Mouse (Mus musculus): Measurements from ENCODE around the gene Sox15.
"Not testable (repeated sequence)": the region's sequence is repeated elsewhere in the genome, so short reads cannot be mapped to it uniquely, and the experiment has no call there.

Gene Sox15

DNA sequence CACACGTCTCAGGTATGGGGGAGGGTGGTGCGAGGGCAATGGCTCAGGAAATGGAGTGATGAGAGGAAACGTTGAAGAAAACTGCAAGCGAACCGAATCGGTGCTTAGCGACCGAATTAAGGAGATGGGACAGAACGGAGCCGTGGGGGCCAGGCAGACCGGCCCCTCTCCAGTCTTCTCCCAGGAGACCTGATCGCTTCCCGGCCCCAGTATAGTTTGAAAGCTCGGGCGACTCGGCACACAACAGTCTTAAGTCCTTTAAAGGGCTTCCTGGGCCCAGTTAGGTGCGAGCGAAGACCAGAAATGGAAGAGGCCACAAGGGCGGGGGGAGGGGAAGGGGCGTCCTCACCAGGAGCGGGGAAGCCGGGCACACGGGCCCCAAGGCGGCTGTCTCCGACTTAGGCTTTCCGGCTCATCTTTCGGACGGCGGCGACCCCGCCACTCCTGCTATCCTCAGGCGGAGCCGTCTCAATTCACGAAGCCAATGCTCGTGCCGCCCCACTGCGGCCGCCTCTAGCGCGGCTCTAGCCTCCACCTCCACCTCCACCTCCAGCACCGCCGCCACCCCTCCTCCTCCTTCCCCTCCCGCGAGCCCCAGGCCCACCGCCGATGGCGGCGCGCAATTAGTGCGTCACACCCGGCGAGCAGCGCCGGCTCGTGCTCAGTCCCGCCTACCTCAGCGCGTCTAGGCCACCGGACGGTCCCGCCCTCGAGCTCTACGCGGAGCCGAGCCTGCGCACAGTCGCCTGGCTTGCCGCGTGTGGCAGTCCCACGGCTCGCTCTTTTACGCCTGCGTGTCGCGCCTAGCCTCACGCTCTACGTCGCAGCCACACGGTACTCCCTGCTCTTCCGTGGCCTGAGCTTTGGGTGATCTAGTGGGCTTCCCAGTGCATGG lies 26.4 kb downstream of the Sox15 start, which contains the start of gene Senp3:
Gene Senp3, minus strand, starts transcription at position 771 of the 895 bp plus-strand sequence.
- DNase-seq, result peak; percentile 99

DNA sequence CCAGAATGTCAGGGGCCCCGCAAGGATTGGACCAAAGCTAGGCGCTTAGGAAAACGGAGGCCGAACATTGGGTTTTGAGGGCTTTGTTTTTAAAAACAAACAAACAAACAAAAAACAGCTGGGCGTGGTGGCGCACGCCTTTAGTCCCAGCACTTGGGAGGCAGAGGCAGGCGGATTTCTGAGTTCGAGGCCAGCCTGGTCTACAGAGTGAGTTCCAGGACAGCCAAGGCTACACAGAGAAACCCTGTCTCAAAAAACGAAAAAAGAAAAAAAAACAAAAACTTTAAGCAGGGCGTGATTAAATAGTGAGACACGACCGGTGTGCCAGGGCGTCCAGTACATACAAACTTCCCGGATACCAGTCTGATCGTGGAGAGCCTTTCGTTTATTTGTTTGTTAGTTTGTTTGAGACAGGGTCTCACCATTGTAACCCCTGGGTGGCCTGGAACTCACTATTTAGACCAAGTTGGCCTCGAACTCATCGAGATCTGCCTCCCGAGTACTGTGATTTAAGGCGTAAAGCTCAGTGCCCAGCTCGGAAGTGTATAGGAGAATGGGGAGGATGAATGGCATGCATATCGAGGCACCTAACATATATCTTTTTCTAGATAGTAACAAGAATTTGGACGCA lies 27.2 kb downstream of the Sox15 start:
- no peak for DNase-seq

DNA sequence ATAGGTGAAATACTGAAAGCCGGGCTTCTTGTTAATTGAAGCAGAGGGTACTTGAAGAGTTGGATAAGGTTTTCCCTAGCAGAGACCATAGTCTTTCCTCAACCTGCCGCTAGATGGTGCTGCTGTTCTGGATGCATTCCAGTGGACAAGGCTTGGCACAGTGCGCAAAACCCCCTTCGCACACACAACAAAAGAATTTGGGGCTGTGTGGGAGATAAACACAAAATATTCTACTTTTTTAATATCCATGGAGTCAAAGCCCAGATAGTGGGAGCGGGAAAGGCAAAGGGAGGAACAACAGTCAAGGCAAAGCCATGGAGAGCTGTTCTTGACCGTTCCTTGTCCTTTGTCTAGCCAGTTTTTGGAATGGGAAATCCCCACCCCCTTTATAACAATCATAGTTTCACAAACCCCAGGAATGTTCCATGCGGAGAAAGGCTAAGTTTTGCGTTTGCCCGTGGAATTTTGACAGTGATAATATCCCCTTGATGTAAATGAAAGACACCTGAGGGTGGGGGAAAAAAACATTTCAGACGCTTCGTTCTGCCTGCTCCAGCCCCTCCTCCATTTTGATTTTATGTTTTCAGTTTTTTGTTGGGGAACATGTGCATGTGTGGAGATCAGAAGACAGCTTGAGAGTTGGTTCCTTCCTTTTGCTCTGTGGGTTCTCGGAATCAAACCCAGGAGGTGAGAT lies 27.9 kb downstream of the Sox15 start:
- peak; percentile 95 for DNase-seq

DNA sequence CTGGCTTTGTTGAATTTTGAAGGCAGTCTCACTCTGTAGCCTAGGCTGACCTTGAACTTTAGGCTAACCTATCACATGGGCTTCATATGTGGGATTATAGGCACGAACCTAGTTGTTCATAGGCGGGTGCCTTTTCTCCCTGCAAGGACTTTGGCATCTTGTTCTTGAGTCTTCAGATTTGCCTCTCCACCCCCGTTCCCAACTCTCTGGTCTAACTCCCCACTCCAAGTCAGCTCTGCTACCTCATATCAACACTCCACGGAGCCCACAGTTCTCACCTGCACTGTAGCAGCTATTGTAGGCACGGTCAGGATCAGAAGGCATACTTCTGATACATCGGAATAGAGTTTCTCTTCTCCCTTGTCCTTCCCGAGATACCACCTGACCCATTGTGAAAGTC lies 28.5 kb downstream of the Sox15 start:
- DNase-seq, result no peak

DNA sequence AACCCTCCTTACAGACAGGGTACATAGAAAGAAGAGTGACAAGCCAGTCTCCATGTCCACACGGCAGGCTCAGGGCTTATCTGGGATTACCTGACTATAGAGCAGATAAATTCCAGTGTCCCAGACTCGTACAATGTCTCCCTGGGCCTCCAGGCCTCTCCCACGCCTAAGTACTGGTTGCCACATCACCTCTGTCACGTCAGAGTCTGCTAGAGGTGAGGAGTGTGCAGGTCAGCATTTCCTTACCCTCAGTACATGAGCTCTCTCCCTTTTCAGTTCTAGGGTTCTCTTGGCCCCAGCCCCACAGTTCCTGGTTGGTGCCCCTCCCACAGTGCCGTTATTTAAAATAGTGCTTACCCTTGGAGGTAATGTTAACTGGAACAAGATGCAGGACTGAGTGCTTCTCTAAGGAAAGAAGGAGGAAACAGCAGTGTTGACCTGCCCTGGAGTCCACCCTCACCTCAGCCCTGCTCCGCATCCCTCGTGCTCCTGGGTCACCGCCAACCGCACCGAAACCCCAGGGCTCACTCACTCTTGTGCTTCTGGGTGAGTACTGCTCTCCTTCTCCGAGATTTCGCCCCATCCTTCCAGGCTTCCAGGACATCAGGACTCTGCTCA lies 29.1 kb downstream of the Sox15 start:
- DNase-seq, result no peak

DNA sequence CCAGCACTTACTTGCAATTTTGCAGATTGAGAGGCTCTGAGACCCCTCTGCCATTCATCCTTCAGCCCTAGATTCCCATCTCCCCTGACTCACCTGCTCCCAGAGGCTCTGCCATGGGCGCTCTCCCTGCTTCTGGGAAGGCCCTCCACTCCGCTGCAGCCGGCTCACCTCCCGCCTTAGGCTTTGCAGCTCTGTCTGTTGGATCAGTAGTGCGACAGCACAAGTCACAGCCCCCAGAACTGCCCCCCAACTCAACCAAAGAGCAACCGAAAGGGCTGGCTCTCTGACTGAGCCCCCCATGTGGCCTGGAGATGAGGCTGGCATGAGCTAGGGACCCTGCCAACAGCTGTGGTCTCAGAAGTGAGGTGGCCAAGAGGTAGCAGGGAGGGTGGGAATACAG lies 29.8 kb downstream of the Sox15 start:
- DNase-seq, result no peak

DNA sequence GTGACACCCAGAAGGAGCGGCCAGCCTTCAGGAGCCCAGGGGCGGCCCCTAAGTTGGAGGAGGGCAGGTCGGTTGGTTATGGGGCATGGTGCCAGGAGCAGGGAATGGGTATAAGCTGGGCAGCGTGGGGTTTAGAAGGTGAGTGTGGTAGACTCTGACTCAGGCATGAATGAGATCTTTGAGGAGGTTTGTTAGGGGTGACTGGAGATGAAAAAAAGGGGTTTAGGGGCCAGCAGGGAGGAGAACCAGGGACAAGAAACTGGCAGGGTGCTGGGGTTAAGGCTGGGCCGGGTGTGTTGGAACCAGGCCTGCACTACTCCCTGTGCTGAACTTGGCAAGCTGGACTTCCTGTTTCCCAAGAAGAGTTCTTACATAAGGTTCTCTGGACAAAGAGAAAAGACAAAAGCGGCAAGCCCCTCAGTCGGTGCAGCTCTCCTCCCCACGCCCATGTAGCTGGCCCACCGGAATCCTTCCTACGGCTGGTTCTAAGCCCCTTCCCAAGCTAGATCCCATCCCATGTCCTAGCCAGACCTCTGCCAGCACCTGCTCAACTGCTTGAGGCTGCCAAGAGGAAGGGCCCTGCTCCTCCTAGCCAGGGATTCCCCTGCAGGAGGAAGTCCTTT lies 30.5 kb downstream of the Sox15 start, which contains the start of gene Tnfsf13:
Gene Tnfsf13, minus strand, starts transcription at position 259 of the 623 bp plus-strand sequence.
- peak; percentile 80 for DNase-seq

DNA sequence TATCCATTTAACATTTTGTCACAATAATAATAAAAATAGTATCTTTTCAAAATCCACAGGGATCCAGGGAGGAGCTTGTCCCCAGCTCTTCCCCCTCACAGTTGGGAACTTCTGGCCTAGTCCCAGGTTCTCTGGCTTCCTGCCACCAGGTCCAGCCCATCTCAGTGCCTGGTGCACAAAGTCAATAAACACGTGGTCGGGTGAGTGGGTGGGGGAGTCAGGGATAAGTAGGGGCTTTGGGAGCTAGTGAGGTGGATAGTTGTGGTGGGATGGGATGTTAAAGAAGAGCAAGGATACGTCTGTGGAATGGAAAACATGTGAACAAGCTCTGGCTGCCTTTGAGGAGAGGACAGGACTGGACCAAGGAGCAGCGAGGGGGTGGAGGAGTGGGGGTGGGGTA lies 31.3 kb downstream of the Sox15 start:
- DNase-seq, result peak; percentile 88

DNA sequence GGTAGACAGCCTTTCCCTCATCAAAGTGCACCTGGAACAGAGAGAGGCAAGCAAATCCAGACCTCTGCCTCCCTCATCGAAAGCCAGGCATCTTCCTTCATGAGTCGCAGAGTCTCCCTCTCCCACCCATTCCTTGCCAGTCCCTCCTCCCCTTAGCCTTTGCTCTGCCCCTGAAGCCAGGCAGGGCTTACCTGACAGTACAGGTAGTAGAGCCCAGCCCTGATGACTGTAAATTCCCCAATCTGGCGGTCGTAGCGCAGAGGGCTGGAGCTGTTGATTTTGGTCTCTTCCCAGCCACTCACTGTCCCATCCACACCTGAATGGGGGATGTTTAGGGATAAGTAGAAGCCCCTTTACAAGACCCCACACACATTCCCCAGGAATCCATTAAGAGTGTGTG lies 31.9 kb downstream of the Sox15 start:
- DNase-seq, result no peak

DNA sequence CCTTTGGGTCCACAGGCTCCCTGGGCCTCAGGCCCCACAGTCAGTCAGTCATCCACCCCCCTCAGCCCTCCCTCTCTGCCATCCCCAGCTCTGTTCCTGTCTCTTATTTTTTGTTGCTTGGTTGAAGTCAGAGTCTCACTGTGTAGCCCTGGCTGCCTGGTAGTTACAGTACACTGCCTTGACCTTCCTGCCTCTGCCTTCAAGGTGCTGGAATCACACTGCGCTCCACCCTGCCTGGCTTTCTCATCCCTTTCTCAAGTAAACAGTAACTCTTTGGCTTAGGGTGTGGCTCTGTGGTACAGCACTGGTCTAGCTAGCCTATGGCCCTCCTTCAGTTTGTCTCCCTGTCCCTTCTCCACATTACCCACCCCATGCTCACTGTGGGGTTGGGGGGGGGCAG lies 34.8 kb downstream of the Sox15 start:
- no peak for DNase-seq

DNA sequence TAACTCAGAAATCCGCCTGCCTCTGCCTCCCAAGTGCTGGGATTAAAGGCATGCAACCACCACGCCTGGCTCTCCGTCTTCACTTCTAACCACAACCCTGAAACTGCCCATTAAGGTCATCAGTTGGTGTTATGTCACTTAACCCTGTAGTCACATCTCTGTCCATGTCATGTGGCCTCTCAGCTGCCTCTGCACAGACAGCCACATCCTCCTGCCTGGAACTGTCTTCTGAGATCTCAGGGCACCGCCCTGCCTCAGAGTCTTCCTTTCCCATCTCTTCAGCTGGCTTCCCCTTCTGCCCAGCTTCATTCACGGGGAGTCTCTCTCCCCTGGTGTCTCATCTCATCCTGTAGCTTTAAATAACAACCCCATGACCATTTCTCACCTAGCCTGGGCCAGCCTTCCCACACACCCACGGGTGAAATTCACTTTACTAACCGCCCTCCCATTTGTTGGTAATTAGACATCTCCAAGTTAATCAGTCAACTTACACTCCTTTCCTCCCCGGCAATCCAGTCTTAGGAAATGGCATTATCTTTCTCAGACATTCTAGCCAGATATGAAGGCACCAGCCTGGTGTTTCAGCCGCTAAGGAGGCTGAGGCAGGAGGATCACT lies 37.2 kb downstream of the Sox15 start:
- no peak for DNase-seq

DNA sequence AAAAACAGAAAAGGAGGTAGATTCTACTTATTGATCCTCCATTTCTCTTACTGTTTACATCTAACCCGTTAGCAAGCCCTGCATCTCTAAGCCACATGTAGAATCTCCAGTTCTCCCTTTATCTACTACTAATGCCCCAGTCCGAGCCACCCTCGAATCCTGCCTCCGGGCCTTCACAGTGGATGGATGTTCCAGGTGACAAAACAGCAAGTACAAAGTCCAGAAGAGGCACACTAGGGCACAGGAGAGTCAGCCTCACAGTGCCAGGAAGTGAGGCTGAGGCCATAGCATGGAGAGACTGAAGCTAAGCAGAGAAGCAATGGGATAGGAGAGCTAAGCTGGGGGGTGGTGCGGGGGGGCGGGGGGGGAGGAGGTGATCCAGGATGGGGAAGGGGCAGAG lies 37.7 kb downstream of the Sox15 start:
- peak; percentile 51 for DNase-seq

DNA sequence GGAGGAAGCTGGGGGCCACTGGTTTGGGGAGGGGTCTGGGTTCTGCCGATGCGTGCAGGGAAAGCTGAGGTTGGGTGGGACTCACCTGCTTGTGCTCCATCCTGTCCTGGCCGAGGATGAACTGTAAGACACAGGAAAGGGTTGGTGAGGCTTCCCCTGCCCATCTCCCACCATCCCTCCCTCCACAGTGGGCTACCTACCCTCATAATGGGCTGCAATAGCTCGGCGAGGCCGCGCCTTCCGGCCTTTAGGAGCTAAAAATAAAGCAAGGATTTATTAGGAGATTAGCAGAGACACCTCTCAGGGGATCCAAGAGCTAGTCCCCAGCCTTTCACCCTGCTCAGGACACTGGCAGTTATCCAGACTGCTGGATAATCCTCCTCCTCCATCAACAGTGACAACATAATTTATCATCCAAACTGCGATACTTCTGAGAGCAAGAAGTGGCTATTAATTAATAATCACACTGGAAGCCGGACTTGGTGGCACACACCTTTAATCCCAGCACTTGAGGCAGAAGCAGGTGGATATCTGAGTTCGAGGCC lies 38.4 kb downstream of the Sox15 start:
- DNase-seq, result no peak

DNA sequence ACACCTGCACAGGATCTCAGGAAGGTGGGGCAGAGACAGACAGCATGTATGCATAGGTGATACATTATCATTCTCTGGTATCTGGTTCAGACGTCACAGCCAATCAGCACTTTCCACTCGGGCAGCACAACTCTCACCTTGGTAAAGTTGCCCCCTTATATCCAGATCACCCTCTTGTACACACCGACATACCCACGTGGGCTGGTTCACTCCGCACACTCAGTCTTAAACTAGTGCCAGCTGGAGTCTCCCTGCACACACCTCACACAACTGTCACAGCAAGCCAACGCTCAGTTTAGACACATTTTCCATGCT lies 39.9 kb downstream of the Sox15 start:
- DNase-seq, result no peak

DNA sequence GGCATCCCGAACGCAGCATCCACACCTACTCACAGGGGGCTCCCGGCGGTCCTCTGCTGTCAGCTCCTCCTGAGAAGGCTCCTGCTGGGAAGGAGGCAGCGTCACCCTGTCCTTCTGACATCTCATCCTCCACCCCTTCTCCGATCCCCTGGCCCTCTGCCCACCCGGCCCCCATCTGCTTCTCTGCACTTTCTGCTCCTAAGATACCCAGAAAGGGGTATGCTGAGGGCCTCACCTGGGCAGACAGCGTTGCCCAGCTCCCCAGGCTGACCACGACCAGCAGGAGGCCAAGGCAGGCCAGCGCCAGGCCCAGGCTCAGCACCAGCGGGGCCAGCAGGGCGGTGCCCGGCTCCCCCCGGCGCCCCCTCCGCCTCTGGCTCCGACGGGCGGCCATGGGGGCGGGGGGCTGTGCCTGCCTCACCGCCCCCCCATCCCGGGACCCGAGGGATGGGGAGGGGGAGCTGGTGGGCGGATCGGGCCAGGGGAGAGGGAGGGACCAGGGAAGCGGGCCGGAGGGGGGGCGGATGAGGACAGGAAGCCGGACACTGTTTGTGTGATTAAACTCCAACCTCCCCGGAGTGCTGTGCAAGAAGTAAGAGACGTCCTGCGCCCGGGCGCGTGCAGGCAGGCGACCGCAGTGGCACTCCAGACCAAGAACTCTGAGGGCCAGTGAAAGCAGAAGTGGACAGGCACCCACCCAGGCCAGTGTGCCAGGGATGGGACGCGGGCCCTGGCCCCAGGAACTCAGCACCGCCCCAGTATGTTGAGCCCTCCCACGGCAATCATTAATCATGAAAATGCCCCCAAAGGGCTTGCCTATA lies 40.5 kb downstream of the Sox15 start, which contains the start of the genes Tnfsf12 and Tnfsfm13:
Gene Tnfsf12, minus strand, starts transcription at position 489 of the 821 bp plus-strand sequence.
Gene Tnfsfm13, minus strand, starts transcription at position 738 of the 821 bp plus-strand sequence.
- DNase-seq, result peak; percentile 91

DNA sequence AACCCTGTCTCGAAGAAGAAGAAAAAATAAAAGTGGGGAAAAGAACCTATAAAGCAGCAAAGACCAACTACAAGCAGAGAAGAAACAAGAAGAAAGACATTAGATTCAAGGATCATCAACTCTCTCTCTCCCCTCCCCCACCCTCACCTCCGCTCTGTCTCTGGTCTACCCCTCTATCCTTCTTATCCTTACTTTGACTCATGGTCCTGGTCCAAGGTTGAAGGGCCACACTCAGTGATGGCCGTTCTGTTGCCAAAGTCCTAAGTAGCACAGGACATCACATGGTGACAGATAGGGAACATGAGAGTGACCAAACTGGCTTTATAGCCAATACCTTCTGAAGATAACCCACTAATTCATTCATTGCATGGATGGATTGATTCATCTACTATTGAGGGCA lies 42.3 kb downstream of the Sox15 start:
- no peak for DNase-seq

DNA sequence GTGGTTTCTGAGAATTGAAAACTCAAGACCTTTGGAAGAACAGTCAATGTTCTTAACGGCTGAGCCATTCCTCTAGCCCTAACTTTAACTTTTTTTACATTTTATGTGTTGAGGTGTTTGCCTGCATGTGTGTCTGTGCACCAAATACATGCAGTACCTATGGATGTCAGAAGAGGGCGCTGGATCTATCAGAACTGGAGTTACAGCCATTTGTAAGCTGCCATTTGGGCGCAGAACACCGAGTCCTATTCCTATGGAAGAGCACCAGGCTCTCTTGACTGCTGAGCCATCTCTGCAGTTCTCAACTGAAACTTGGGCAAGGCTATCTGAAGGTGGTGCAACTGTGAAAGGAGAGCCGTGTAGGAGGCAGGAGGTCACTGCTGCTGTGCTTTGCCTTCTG lies 43.5 kb downstream of the Sox15 start:
- no peak for DNase-seq

DNA sequence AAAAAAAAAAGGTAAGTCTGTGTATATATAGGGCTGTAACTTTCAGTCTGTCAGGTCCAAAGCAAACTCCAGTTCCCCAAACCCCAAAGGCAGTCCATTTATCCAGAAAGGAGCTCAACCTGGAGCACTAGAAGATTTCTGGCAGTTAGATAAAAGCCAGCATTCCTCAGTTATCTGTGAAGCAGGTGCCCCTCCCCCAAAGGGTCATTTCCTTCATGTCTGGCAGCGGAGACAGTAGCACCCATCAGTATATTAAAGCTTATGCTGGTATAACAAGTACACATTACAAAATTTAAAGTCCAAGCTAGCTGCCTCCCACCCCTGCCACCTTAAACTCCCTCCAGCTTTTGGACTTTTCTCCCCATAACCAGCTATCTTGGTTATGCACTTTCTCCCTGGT lies 44.5 kb downstream of the Sox15 start:
- DNase-seq, result no peak

DNA sequence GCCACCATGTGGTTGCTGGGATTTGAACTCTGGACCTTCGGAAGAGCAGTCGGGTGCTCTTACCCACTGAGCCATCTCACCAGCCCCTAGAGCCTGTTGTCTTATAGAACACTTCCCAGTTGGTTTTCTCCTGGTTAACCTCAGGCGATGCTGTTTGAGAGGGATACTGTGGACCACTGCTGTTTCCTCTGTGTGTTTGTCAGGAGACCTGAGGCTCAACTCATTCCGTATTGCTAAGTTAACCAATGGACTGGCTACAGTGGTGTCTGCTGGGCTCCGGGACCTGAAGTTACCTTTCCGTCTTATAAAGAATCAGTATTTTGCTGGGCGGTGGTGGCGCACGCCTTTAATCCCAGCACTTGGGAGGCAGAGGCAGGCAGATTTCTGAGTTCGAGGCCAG lies 47.8 kb downstream of the Sox15 start:
- not testable (repeated sequence) for DNase-seq

DNA sequence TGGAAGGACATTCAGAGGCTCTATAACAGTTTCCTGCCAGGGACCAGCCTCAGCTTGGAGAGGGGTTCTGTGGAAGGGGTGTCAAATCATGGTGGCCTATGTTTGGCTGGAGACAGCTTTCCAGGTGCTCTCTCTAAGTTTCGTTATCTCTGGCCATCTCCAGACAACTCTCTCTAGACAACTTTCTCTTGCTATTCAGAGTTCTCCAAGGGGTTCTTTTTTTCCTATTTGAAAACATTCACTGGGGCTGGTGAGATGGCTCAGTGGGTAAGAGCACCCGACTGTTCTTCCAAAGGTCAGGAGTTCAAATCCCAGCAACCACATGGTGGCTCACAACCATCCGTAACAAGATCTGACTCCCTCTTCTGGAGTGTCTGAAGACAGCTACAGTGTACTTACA lies 48.3 kb downstream of the Sox15 start:
- DNase-seq, result not testable (repeated sequence)

All from kidney, postnatal 10 days (tissue).